Mouse (Mus musculus) R1 (cell line): ENCODE measurements around the gene Lrrc7.
A peak's percentile ranks its signal among the peaks of the same experiment; 100 is the strongest.

ENCODE experiments used
- DNase-seq: peaks from one replicate; pipeline ENCODE4 v3.0.0-alpha.2; 2018; ENCODE audit warnings: low read depth, low spot score

The Lrrc7 gene

DNA sequence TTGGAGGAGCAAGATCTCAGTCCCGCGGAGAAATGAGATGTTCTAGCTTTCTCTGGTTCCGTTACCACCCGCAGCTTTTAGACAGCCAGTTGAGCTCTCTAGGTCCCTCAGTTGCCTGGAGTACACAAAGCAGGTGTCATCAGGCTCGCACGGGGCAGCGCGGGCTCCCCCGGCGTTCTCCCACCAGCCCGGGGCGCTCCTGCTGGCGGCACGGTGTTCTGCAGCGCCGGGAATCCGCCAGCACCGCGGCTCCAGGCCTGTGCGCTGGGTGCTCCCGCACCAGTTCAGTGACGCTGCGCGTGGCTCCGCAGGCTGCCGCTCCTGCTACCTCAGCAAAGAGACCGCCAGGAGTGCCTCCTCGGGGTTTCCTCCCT lies at the start of gene Lrrc7:
Gene Lrrc7 (minus strand): TSS at position 235 of the 374 bp plus-strand sequence.
- peak; percentile 67 for DNase-seq

DNA sequence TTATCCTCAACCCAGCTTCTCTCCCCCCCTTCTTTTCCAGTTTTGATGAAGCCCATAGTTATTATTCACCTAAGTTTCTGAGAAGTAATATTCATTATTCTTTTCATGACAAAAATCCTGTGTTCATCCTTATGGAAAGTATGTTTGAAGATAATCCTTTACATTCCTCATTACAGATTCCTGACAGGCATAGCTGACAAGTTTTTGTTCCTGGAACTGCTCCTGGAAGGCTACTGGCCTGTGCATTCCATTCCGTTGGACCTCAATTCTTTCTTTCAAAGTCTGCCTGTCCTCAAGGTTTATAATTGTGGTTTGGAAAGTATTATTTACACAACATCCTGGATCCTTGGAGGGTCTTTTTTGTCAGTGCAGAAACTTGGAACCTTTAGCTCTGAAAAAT lies 45.0 kb upstream of the Lrrc7 start:
- no peak for DNase-seq

DNA sequence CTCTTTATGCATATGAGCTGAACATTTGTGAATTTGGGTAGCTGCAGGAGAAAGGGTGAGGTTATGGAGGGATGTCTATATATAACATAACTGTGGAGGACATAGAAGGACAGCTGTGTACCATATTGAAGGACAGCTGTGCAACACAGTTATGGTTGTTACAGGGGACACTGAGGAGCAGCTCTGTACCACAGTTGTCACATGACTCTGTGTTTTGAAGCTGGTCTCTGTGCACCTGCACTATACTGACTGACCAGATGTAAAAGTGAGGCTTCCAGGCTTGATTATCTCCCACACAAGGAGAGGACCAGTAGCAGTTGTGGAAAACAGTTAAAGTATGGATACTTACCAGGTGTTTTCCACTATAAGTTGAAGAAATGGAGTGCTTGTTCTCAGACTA lies 43.3 kb upstream of the Lrrc7 start:
- DNase-seq = no peak

DNA sequence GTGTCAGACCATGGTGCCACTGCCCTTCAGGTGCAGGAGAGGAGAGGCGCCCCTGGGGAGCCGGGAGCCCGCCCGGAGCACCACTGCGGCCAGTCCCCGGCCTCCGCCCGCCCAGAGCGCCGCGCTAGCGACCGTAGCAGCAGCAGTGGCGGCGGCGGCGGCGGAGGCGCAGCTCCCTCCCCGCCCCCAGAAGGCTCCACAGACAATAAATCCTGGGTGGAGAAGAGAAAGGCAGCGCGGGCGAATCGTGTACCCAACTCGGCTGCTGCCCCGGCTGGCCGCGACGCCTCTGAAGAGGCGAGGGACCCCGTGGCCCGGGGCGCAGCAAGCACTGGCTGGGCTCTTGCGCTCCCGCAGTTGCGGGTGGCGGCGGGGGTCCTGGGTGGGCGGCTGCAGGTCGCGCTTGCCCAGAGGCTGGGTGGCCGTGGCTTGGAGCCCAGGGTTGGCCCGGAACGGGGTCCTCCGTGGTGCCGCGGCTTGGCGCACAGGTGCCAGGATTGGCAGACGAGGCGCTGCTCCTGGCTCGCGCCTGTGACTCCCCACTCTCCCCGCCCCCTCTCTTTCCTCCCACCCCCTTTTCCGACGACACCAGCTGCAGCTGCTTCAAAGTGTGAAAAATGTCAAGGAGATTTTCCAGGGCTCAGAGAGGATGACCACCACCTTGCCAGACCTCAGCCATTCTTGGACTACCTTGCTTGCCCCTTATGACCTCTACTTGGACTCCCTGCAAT lies 600 bp downstream of the Lrrc7 start:
- DNase-seq = no peak

DNA sequence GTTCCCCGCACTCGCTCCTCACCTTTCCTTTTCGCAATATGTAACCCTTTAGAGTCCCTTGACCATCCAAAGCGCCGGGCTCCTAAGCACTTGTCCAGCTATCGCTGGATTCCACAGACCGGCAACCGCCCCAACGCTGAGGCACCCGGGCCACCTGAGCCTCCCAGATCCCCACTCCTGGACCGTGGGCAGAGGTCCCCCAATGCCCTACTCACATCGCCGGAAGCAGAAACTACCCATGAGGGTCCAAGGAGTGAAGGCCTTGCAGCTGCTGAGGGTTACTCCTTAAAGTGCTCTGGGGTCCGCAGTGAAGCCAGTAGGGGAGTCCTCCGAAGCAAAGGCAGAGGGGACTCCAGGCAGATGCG lies 1.1 kb downstream of the Lrrc7 start:
- peak; percentile 34 for DNase-seq

DNA sequence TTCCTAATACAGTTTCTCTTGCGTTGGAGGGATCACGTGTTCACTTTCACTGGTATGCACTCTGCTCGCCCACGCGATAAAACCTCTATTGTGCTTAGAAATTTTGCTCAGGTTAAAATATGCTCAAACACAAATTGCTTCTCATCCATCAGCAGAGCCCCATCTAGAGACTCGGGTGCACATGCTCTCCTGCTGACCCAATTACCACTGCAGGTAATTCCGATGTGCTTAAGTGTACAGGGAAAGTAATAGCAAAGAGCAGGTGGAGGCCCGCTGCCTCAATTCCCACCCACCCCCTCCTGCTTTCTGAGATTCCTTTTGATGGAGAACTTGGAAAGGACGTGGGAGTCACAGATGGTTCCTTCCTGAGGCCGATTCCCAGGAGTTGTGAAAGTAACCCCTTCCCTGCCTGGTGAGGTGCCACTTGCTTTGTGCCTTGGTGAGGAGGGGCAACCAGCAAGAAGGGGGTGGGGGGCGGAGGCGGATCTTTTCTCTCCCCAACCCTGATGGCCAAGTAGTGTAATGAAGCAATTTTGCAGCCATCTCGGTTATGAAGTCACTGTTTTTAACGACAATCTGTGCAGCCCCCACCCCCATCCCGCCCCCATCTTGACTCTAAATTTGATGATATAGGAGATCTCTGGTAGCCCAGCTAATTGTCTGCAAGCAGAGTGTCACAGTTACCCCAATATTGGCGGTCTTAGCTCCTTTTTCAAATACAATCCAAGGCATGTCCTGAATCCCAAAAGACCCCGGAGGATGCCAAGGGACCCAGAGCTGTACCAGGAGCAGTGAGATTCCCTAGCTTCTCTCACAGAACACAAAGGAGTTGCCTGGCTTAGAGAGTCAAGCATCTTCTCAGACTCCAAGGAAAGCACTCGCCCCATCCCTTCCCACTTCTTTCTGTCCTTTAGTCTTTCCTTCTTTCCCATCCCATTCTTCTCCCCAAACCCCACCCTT lies 2.0 kb downstream of the Lrrc7 start:
- no peak for DNase-seq

DNA sequence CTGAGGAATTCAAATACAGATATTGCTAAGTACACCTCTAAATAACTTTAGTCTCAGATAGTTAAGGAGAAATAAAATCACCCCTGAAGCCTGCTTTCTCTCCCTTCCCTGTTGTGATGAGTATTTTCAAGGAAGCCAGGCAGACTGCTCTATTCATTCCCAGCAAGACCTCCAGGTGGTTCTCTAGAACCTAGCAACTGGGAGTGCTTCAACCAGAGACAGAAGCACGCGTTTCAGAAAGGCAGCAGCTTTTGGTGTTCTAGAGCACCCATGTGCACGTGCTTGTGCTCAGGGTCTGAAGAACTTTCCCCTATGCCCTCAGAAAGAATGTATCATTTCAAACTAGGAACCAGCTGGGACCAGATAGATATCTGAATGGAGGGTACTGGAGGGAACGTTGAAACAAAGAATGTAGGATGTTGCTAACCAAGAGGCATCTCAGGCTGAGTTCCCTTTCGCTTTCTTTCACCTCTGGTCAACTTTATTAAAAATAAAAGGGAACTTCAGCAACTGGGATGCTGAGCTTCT lies 2.8 kb downstream of the Lrrc7 start:
- no peak for DNase-seq

DNA sequence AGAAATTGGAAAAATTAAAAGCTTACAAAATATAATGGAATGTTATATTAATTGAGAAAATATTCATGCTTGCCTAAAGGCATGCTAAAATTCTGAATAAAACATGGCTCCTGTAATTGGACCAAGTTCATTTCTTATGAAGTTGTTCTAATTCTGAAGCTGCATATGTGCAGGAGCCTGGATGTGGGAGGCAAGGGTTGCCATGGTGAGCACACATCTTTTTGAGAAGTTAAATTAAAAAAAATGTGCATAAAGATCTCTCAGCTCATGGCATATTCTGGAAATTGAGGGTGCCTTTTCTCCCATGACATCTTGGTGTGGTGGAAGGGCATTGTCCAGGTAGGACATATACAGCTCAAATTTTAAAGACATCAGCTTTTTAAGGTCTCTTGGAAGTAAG lies 3.4 kb downstream of the Lrrc7 start:
- no peak for DNase-seq

DNA sequence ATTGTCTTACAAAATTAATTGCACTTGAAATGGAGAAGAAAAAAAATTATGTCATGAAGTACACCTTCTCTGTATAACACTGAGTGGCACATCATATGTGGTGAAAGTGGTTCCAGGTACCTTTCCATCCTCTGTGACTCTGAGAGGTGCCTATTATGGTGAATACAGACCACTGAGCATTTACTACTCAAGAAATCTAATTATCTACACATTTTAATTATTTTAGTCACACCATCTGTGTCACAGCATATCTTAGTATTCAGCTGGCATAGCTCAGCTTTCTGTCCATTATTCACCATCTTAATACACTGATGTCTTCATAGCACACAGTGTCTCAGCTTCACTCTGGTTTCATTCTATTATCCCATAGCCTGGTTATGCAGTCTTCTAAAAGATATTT lies 7.7 kb downstream of the Lrrc7 start:
- DNase-seq = no peak

DNA sequence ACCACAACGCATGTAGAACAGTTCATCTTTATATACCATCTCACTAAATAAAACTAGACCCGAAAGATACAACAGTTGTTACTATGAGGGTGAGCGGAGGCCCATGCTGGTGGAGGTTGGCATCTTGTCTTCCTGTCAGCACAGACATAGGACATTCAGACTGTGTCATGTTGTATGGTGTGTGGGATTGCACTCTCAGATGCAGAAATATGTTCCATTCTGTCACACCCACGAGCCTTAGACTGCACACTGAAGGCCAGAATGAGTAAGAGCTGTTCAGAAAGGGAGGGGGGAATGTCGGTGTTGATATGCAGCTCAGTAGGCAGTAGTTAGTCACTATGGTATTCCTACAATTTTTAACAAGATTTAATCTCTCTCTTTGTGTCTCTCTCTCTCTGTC lies 9.9 kb downstream of the Lrrc7 start:
- no peak for DNase-seq

DNA sequence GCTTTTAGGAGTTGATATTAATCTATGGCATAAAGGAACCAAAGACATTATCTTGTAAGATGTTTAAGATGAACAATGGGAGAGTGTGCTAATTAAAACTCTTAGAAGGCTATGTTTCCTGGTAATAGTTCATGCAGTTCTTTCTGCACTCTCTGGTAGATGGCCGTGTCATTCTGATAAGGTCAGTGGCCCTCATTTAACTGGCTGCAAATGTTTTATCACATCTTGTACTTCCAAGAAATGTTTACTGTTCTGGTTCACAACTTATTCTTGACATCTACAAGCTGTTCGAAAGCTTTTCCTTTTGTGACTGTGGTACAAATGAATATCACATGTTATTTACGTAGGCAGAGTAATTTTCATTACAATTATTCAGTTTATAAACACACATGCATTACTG lies 18.5 kb downstream of the Lrrc7 start:
- no peak for DNase-seq

DNA sequence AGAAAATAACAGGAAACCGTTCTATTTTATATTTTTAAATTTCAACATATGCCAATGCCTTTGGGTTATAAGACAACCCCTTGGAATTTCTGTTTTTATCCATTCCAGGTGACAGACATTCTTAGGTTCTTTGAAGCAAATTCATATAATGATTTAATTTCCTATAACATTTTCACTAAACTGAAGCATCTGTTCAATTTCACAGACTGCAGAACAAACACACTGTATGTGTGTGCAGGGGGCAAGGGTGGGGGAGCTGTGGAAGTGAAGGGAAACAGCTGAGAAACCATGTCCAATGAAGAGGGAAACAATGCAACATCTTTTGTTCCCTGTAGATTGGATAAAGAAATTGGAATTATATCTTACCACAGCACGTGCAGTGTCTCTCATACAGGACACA lies 29.2 kb downstream of the Lrrc7 start:
- DNase-seq = no peak

DNA sequence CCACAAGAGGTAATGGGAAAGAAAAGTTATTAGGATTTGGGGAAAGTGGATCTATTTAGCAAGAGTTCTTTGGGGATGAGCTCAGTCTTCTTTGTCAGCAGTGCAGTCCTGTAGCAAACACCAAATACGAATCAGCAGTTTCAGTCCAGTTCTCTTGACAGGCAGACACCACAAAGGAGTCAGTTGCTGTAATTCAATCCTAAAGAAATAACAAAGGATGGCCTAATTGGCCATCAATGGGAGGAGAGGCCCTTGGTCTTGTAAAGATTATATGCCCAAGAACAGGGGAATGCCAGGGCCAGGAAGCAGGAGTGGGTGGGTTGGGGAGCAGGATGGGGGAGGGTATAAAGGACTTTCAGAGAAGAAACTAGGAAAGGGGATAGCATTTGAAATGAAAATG lies 33.5 kb downstream of the Lrrc7 start:
- peak; percentile 4 for DNase-seq

DNA sequence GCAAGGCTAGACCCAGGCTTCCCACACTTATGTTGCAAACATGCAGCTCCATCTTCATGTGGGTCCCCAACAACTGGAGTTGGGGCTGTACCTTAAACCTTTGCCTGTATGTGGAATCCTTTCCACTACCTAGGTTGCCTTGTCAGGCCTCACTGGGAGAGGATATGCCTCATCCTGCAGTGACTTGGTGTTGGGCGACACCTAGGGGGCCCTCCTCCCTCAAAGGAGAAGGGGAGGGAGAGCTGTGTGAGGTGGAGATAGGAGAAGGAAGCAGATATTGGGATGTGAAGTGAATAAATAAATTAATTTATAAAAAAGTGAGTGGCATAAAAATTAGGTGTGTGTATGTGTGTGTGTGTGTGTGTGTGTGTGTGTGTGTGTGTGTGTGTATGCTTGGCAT lies 68.3 kb downstream of the Lrrc7 start:
- no peak for DNase-seq

DNA sequence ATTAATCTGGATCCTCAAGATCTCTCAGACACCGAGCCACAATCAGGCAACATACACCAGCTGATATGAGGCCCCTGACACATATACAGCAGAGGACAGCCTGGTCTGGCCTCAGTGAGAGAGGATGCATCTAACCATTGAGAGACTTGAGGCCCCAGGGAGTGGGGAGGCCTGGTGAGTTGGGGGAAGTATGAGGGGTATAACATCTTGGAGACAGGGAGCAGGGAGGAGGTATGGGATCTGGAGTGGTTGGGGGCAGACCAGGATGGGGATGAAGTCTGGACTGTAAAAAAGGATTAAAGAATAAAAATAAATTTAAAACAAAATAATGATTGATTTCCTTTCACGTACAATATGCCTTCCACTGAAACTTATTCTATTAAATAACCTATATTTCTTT lies 82.3 kb downstream of the Lrrc7 start:
- no peak for DNase-seq

DNA sequence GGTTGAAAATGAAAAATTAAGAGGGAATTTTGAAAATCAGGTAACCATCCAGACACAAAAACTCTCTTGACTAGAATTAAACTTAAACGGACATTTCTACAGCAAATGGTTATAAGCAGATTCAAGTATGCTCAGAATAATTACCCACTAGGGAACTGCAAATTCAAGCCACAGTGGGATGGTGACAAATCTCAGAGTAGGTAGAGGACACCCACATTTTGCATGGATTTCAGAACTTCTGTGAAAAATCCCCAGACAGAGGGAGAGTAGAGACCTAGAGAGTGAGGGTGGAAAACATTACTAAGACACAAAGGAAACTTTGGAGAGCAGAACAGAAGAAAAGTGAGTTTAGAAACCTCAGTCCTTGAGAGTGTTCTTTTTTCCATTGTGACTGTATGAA lies 161.4 kb downstream of the Lrrc7 start:
- no peak for DNase-seq

DNA sequence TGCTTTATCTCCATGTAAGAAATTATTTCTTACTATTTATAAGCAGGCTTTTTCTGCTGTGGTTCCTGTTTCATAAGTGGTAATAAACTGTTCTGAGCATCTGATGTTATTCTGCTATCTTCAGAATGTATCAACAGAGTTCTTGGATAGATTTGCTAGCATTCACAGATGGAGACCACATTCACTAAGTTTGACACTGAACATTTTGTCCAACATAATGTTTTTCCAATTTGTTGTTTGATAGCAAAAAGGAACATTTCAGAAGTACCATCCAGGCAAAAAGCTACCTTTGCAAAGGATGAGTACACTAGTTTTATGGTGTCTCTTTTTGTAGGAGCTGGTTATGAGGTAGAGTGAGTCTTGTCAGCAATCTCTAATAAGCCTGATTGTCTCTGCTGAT lies 170.5 kb downstream of the Lrrc7 start:
- no peak for DNase-seq

DNA sequence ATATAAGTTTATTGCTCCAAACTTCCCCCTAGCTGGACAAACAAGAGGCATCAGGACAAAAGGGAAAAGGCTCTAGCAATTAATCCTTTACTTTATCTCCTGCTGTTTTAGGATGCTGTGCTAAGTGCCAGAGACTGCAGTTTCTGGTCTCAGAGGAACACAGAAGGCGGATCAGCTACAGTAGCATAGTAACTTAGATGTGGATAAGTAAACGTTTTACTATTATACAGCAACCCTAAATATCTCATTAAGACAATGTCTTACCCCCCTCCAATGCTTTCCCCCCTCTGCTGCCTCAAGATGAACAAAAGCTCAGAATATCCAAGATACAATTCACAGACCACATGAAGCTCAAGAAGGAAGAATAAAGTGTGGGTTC lies 174.0 kb downstream of the Lrrc7 start:
- no peak for DNase-seq

DNA sequence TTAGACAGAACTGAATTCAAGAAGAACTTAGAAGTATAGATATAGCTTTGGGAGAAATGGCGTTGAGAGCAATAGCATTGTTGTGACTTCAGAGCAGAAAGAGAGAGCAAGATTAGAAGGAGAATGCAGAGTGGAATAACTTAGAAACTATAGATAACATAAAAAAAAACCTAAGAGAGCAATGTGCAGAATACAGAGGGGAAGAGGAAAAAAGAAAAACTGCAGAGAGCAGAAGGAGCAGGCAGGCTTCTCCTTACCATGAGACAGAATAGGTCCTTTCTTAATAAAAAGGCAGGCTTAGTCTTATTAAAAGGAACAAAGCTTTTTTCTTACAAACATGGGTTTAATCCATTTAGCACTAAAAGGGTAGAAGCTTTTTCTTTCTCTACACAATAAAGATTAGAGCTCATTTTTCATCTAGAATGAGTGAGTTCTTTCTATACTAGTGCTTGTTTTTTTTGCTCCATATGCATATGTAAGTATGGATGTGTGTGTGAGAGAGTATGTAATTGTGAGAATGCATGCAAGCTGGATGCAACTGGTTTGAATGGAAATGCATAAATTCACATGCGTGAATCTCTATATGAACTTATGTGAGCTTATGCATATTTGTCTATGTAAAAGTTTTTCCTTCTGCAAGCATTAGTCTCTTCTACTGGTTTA lies 174.5 kb downstream of the Lrrc7 start:
- DNase-seq = no peak

DNA sequence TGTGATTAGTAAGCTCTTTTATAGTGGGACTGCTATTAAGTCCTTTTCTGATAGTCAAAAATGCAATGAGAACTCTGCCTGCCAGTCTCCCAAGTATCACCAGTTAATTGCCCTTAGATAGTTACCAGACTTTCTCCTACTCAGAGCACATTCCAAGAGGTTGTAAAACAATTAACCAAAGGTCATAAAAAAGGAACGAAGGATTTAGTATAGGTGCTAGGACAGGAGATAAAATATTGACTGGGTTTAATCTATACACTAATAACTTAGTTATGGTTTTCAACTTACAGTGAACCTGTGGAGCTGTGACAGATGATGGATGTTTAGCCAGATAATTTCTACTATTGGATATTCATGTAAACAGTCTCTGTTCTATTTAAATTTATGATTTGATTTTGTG lies 175.2 kb downstream of the Lrrc7 start:
- no peak for DNase-seq

DNA sequence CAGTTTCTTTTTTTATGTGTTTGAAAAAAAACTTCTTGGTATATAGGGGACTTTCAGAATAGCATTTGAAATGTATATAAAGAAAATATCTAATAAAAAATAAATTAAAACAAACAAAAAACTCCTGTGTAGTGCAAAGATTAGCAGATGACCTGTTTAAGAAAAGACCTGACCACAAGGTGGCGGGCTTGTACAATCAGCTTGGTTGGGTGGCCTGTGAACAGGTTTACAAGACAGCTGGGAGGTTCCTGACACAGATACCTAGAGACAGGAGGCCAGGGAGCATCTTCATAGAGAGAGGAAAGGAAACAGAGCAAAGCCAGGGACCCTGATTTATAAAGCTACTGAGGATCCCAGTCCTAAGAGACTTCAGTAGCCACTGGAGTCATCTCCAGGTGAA lies 186.1 kb downstream of the Lrrc7 start:
- peak; percentile 43 for DNase-seq

DNA sequence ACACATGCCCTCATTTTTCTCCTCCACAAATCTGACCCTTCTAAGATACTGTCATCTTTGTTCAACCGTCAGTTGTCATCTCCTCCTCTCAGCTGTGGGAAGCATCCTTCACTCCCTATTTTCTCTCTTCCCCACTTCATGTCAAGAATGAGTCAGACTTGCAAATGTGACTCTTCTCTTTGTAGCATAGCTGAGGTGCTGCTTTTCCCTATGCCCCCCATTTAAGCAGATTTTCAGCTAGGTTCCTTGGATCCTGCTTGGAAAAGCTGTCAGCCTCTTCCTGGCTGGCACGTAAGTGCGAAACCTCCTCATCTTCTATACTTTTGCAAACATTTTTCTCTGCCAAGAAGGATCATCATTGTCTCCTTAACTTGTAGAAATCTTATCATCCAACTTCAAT lies 192.9 kb downstream of the Lrrc7 start:
- no peak for DNase-seq
